Mouse (Mus musculus) leukemia stem cell, adult 10-12 weeks (primary cell): ENCODE results near the gene Cdk12. TPM values are rescaled to one million over a fixed set of nuclear protein-coding genes. Genes with fewer than 3 reads are reported as not detected.

Experiments
- polyA plus RNA-seq: library from polyadenylated mRNA; stranded (reverse); fragments of >175 nt; gene quantifications from 2 replicates; pipeline ENCODE4 v1.2.3, GENCODE M21; 2012; ENCODE audit warnings: low replicate concordance

Gene Cdk12
- polyA plus RNA-seq = 17.0 and 18.5 TPM in 2 replicates

DNA sequence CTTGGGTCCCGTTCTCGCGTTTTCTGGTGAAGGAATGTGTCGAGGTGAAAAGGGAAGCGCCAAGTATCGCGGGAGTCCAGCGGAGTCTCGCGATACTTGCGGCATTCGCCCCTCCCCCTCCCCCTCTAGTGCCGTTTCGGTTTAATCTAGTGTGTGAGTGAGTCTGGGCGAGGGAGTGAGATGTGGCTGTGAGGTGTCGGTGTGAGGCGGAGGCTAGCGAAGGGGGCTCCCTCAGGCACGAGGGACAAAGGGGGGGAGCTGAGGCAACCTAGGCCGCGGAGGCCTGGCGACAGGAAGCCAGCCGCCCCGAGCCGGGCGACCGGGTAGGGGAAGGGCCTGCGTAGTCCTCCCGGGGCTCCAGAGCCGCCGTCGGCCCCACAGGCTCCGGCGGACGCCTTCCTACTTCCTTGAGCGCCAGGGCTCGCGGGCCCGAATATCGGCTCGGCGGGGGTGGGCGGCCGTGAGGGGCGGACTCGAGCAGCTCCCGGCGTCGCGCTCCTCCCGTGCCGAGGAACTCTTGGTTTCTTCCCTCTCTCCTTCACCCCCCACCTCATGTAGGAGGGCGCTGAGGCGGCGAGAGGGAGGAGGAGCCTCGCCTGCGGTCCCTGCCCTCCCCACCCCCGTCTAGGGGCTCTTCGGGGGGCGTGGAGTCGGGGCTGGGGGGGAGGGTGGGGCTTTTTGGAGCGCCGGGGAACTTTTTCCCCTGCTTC is at the start of gene Cdk12:
Gene Cdk12 (plus strand): TSS at position 419 of the 710 bp plus-strand sequence.

DNA sequence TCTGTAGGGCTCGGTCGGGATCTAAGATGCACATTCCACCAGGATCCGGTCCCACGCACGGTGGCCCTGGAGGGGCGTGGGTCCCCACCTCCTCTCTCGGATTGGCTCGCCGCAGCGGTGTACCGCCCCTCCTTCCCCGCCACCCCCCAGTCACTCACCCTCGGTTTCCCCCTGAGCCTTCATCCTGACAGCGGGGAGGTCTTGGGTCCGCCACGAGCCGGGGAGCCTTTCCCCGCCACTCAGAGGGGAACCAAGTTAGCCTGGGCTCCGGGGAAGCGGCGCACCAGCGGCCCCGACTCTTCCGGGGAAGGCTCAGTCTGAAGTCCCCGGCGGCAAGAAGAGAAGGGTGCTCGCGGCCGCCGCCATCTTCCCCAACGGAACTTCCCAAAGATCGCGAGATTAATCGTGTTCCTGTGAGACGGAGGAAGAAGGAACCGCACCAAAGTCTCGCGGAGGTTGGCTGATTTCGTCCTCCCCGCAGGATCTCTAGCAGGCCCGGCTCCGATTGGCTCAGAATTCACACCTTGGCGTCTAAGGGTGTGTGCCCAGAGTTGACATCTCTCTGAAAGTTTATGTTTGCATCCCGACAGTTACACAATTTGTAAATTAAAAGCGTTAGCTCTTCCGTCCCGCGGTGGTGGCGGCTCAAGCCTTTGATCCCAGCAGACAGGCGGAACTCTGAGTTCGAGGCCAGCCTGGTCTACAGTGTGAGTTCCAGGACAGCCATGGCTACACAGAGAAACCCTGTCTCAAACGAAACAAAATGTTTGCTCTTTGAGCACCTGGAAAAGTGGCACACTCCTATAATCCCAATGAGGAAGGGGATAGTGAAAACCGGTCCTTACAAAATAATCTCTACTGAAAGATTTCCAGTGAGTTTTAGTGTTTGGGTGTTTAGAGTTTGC is 9.7 kb upstream of the Cdk12 start, which contains the start of gene Med1:
Gene Med1 (minus strand): TSS at position 393 of the 905 bp plus-strand sequence.

Other genes with a start within 250 kb of the Cdk12 start
- gene Plxdc1, start 216.6 kb upstream of the Cdk12 start, polyA plus RNA-seq = 1.2 and 1.7 TPM in 2 replicates
- 2.2 and 3.6 TPM in 2 replicates for gene Arl5c, start 206.9 kb upstream of the Cdk12 start, polyA plus RNA-seq
- 2.1 and 2.2 TPM in 2 replicates for gene Cacnb1, start 180.0 kb upstream of the Cdk12 start, polyA plus RNA-seq
- gene Rpl19, start 176.3 kb upstream of the Cdk12 start, polyA plus RNA-seq = 412 and 530 TPM in 2 replicates
- 3.7 and 5.5 TPM in 2 replicates for gene Stac2, start 149.6 kb upstream of the Cdk12 start, polyA plus RNA-seq
- 5.5 and 7.2 TPM in 2 replicates for gene Fbxl20, start 52.7 kb upstream of the Cdk12 start, polyA plus RNA-seq
- 22.9 and 31.9 TPM in 2 replicates for gene Med1, start 9.8 kb upstream of the Cdk12 start, polyA plus RNA-seq
- not detected in 2 replicates for gene Neurod2, start 126.6 kb downstream of the Cdk12 start, polyA plus RNA-seq
- 0.17 TPM in 1 of 2 replicates, not detected in the other for gene Ppp1r1b, start 145.3 kb downstream of the Cdk12 start, polyA plus RNA-seq
- 45.0 TPM in 2 replicates for gene Stard3, start 155.3 kb downstream of the Cdk12 start, polyA plus RNA-seq
- 0.19 and 0.84 TPM in 2 replicates for gene Tcap, start 180.8 kb downstream of the Cdk12 start, polyA plus RNA-seq
- gene Pnmt, start 183.4 kb downstream of the Cdk12 start, polyA plus RNA-seq = not detected in 2 replicates
- 15.5 and 16.9 TPM in 2 replicates for gene Pgap3, start 197.4 kb downstream of the Cdk12 start, polyA plus RNA-seq
- gene Erbb2, start 209.4 kb downstream of the Cdk12 start, polyA plus RNA-seq = 0.56 and 1.1 TPM in 2 replicates
- gene Mien1, start 235.9 kb downstream of the Cdk12 start, polyA plus RNA-seq = 9.1 and 24.6 TPM in 2 replicates
- 0.96 and 2.4 TPM in 2 replicates for gene Grb7, start 243.3 kb downstream of the Cdk12 start, polyA plus RNA-seq